Mouse (Mus musculus) megakaryocyte-erythroid progenitor cell, adult 5-6 weeks (primary cell): Measurements from ENCODE around the gene Slc36a1. TPM values are rescaled to one million over a fixed set of nuclear protein-coding genes. Genes with fewer than 3 reads are reported as not detected.

ENCODE experiments used
- ATAC-seq: replicated peaks from 2 replicates; pipeline ENCODE4 v1.8.0; 2016; ENCODE audit warnings: mild to moderate bottlenecking, inconsistent platforms; ENCODE audit not compliant: severe bottlenecking, poor library complexity, low FRiP score, low TSS enrichment
- total RNA-seq, 2 experiments: library from RNA; stranded (forward) in 1 of 2; stranded (reverse) in 1 of 2; fragments of 200-1000, 215-1000 nt in 1 of 2; fragments of >200 nt in 1 of 2; fragmentation: Nextera tagmentation in 1 of 2; gene quantifications; 2 replicates each; pipeline ENCODE4 v1.2.3; 2014 to 2017

The Slc36a1 gene
- total RNA-seq (2014; fragmentation: Nextera tagmentation) (6.9 and 9.1 TPM in 2 replicates), total RNA-seq (2017) (3.0 and 8.3 TPM in 2 replicates)

DNA sequence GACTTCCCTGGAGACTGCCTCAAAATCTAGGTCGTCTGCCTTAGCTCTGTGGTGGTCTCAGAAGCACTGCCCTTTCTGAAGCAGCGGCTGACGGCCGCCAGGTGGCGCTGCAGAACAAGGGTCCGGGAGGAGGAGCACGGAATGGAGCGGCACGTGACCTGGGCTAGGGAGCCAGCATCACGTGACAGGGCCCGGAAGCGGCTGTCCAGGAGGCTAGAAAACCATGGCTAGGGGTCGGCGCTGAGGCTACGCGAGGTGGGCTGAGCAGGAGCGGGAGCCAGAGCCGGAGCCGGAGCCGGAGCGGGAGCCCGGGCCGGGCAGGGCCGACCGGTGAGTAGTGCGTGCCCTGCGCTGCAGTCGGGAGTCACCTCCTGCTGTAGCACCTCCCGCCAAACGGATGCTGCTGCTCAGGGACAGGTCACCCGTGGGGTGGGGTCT lies at the start of gene Slc36a1:
Gene Slc36a1 (plus strand): TSS at position 192 of the 438 bp plus-strand sequence.
- ATAC-seq: peak; percentile 91

DNA sequence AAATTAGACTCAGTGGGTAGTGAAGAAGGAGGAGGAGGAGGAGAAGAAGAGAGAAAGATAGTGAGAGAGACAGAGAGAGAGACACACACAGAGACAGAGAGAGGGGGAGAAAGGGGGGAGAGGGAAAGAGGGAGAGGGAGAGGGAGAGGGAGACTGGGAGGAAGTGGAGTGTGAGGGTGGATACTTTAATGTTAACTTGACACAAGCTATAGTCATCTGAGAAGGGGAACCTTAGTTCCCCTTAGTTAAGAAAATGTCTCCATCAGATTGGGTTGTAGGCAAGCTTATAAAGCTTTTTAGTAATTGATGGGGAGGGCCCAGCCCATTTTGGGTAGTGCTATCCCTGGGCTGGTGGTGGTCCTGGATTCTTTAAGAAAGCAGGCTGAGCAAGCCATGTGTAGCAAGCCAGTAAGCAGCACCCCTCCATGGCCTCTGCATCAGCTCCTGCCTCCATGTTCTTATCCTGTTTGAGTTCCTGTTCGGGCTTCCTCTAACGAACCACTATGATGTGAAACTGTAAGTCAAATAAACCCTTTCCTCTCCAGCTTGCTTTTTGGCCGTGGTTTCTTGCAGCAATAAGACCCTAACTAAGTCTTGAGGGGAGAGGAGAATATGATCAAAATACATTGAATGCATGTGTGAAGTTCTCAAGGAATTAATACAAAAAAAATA lies 49.6 kb upstream of the Slc36a1 start:
- no peak for ATAC-seq

DNA sequence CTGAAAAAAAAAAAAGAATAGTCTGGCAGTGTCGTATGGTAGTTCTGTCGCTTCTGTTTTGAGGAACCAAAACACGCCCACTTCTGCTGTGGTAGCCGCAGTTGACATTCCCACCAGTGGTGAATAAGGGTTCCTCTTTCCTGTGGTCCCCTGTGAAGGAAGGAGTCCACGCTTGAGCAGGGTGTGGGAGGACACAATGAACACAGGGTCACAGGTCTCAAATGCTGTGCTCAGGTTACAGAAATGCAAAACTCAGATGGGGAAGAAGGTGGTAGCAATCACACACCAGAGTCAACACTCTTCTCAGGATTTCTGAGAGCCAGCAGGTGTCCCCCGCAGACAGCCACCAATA lies 49.1 kb upstream of the Slc36a1 start:
- ATAC-seq: no peak

DNA sequence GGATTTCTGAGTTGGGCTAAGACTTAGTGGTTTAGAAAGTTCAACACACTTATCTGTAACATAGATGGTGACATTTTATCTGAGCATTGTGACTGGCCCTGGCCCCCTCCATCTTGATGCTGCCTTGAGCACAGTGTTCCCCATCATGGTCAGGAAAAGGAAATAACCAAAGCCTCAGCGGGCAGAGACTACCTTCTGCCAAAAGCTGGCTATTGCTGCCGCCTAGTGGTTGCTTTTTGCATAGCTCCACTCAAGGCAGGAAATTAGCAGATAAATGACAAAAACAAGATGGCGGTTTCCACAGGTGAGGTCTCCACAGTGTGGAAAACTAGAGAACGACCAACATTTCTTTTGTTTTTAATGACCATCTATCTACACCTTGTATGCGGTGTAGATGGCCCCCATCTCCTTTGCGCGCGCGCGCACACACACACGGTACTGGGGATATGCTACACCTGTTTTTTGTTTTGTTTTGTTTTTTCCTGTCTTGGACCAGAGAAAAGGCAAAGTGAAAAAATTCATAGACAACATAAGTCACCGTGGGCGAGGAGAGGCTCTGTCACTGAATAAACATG lies 45.3 kb upstream of the Slc36a1 start:
- ATAC-seq: peak; percentile 67

DNA sequence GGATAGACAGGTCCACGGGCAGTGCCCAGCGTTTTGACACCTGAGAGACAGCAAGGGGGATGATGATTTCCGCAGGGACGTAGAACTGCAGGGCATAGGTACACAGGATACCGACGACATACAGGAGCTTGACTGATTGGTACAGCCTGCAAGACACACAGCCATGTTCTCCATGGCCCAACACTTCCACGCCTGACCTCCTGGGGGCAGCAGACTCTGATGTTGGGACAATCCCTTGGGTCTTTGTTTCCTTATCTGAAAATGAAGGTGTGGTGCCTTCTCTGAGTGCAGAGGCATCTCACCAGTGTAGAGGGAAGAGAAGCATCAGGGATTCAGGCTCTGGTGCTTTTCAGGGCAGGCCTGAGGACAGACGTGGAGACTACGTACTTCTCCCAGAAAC lies 41.5 kb upstream of the Slc36a1 start:
- ATAC-seq: peak; percentile 84

DNA sequence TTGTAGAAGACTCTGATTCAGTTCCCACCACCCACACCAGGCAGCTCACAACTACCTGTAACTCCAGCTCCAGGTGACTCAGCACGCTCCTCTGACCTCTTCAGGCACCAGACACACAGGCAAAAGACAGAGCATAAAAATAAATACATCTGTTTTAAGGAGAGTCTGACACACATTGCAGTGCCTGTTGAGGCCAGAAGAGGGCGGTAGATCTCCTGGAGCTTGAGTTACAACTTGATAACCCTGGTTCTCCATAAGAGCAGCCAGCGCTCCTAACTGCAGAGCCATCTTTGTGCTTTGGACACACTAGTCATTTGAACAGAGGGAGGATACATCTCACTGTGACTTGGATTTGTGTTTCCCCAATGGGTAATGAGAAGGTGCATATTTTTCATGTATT lies 39.4 kb upstream of the Slc36a1 start:
- peak; percentile 43; the same call in 1 of the 2 replicates for ATAC-seq

DNA sequence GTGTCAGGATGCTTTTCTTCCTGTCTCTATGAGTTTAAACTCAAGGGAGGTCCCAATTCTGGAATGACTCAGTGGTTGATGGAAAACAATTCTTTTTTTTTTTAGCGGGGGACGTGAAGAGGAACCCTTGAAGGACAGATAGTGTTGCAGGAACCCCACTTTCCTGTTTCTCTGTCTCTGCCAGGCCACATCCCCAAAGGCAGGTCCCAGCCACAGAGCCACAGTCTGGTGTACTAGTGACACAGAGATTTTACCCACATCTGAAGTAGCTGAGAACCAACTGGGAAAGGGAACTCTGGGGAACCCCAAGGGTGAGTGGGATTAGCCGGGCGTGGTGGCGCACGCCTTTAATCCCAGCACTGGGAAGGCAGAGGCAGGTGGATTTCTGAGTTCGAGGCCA lies 38.4 kb upstream of the Slc36a1 start:
- ATAC-seq: no peak

DNA sequence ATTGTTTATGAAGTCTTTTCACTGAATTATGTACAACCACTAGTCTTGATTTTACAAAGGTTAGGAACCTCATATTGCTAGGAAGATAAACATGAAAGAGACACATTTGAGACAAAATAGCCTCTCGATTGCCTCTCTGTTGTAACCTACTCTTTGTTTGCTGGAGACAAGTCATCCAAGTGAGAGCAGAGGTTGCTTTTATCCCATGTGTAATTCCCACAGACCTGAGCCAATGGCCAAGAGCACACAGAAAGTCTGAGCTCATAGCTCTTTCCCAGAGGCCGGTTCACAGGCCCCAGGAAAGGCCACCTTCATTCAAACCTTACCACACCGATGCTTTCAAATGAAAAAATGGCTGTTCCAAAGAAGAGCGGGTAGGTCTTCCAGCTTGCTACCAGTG lies 35.6 kb upstream of the Slc36a1 start:
- no peak for ATAC-seq

DNA sequence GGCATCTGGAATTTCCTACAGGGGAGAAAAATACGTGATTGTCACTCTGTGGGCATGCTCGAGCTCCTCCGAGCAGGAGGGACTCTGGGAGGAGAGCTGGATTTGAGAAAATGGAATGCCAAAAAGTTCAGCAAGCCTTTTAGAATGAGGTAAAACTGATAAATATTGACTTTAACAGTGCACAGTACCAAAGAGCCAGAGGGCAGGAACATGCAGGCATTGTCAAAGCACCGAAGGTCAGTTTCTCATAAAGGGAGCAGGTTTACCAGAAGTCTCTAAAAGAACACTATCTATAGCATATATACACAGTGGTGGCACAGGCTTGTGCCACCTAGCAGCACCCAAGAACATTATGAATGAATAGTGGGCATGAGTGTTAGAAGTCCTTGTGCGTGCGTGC lies 35.2 kb upstream of the Slc36a1 start:
- no peak for ATAC-seq

DNA sequence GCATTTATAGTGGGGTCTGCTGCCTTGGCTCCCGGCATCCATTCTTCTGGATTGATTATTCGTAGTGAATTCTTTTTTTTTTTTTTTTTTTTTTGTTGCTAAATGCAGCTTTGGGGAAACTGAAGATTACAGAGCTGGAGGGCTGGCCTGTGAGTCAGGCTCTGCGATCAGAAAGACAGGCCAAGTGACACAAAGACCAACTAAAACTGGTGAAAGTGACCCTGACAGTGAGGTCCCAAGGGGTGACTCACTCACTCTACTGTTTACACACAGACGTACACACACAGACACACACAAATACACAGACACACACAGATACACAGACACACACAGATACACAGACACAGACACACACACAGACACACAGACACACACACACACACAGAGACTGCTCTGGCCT lies 33.6 kb upstream of the Slc36a1 start:
- no peak for ATAC-seq

DNA sequence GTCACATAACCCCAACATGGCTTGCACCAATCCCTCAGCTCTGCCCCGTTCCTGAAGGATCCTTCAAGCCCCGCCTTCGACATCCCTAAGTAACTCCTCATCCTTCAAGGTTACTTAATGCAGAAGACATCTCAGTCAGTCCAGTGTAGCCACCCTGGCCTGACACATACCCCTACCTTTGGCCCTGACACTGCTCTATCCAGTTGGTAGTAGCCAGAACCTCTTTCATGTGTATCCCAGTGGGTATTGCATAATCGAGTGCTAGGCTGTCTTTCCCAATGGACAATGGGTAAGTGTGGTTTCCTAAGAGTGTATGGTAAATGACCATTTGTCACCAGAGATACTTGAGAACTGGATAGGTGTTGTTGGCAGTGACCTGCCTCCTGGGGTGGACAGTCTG lies 25.3 kb upstream of the Slc36a1 start:
- no peak for ATAC-seq

DNA sequence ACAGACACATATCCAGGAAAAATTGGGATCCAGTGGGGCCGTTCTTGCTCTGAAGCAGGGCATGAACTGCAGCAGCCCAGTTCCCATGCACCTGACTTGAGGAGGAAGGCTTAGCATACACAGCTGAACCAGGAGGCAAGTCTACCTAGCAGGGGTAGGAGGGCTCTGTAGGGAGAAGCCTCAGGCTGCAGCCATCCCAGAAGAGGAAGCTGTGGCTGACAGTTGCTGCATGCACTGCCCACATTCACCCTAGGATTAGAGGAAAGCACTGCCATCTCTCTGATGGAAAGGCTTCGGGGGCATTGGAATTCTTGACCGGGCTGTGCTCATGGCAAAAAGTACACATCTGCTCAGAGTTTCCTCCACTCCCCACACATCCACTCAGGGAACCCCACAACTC lies 24.3 kb upstream of the Slc36a1 start:
- ATAC-seq: no peak

DNA sequence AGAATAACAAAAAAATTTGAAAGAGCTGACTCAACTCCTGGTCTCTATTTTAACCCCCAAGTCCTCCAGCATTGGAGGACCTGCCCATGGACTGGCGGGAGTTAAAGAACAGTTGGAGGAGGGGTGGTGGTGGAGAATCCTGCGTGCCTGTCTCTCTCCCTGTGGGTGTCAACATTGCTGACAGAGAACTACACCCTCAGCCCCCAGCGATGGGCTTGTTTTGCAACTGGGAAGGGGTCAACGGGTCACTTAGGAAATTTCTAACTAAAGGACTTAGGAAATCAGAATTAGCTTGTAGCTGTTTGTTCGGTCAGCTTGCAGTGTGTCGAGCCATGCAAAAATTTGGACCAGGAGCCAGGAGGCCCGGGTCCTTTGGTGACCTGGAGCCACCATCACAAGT lies 21.0 kb upstream of the Slc36a1 start:
- no peak for ATAC-seq

DNA sequence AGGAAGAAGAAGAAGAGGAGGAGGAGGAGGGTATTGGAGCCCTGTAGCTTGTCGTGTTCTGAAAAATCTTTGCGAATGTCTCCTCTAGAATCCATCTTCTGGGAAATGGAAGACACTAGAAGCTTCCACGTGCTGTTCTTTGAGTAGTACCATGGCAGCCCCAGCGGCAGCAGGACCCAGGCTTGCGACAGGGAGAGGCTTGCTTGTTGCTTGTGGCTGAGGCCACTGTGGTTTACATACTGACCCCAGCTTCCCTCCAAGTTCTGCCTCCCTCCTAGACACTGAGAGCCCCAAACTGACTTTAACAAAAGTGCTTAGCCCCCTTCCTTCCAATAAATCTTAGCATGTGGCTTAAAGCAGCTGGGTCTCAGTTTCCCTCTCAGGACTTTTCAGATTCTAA lies 19.9 kb upstream of the Slc36a1 start:
- no peak for ATAC-seq

DNA sequence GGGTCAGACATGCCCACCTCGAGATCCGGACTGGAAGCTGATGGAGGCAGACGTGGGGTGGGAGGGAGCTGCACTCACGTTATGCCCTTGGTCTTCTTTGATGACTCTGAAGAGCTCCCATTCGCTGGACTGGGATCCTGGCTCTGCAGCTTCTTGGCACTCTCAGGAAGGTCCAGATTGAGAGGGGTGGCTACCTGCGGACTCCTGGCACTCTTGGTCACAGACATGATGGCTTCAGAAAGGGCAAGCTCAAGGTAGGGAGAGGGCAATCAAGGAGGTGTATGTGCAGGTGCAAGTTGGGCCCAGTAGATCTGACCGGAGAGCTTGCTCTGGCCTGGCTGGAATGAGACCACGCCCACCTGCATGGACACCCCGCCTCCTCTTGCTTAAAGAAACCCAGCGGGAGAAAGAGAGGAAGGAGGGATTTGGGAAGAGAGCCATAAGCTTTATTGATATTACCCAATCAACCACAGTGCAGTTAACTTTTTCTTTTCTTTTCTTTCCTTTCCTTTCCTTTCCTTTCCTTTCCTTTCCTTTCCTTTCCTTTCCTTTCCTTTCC lies 19.3 kb upstream of the Slc36a1 start, which contains the start of gene Slc36a2:
Gene Slc36a2 (minus strand): TSS at position 345 of the 559 bp plus-strand sequence.
- no peak for ATAC-seq

DNA sequence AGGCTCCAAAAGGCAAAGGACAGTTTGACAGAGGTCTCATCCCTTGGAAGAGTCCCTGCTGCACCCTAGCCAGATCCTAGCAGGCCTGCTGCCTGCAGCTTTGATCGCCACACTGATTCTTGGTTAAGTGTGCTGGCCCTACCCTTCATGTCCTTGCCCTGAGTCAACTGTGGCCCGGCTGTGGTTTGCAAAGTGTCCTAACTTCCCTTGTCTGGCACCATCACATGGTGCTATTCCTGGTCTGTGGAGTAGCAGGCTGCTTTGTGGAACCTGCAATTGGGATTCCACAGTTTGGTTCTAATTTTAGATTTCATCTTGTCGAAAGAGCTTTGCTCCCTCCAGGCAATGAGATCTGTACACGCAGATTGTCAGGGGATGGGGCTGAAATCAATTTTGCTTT lies 16.9 kb upstream of the Slc36a1 start:
- no peak for ATAC-seq

DNA sequence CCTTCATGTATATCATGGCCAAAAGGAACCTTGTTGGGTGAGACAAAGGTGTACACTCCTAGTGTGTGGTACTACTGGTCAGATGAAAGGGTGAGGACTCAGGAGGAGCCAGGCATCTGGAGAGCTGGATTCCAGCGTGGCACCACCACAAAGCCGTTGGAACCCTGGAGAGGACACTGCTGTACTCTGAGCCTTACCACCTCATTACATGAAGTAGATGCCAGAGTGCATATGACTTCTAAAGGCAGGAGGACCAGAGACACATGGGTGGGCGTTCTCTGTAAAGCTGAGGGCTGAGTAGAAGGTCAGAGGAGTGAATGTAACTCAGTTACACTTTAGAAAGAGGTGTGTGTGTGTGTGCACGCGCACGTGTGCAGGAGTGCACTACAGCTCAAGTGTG lies 16.4 kb upstream of the Slc36a1 start:
- no peak for ATAC-seq

DNA sequence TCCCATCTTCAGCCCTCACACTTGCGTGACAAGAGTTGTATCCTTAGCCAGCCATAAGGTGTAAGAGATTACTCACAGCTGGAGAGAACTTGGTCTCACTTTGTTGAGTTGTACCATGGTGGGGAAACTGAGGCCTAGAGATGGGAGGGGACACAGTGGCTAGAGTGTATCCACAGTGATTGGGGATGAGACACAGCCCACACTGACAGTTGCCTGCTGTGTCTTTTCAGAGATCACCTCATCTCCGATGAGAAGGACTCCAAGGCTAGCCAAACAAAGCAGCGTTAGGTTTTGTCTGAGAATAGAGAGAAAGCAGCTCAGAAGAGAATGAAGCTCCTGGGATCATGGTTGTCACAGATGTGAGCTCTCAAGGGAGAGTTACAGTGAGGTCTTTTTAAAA lies 13.9 kb upstream of the Slc36a1 start:
- no peak for ATAC-seq

DNA sequence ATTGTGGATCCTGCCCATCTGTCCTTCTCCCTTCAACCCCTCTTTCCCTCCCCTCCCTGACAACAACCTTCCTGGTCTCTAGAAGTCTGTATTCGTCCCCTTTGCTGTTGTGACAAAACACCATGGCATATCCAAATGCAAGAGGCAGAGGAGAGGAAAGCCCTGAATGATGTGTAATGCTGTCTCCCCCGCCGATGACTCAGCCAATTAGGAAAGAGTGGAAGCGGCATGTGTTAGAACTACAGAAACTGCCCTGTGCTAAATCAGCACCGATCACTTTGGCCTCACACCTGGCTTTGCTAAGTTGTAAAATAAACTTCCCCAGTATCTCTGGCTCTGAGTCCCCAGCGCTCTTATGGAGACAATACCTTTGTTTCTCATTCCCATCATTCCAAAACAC lies 7.1 kb upstream of the Slc36a1 start:
- ATAC-seq: no peak

DNA sequence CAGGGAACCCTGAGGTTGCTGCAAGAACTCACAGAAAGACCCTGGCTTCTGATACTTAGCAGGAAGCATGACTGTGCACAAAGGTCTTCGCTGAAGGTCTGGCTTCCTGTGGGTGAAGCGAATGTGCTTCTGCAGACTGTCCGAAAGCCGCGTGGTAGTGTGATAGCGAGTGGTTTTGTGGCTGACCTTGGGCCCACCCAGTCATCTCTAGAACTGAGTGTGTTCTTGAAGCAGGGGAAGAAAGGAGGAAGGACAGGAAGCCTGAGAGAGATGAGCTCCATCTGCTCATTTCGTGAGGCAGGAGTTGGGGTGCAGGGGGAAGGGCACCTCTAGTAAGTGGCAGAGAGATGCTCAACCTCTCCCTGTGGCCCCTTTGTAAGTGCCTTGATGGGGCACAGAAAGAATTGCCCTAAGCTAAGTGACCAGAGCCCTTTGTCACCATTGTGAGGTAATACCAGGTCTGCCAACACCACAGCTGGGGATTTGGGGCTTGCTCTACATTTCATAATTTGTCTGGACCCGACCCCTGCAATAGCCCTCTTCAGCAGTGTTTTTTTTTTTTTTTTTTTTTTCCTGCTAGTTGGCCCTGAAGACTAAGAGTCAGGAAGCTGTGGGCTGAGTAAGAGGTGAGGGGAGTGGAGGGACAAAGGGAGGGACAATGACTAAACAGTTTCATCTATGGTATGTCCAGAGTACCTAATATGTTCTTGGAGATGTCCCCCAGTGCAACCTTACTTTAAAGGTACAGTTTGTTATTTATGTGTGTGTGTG lies 6.2 kb upstream of the Slc36a1 start:
- ATAC-seq: 0 out of 2 replicates have a peak, but pooled peaks have one; percentile 46
